Mouse (Mus musculus) heart, postnatal 4 days (tissue): ENCODE measurements around the gene Ptp4a2. TPM values are rescaled to one million over a fixed set of nuclear protein-coding genes. Genes with fewer than 3 reads are reported as not detected.
"Not testable (repeated sequence)": the region's sequence is repeated elsewhere in the genome, so short reads cannot be mapped to it uniquely, and the experiment has no call there.

Experiments used
- DNase-seq: peaks from one replicate; pipeline ENCODE4 v3.0.0; 2021
- total RNA-seq, 2 experiments: library from RNA; stranded (reverse); gene quantifications; 2 replicates each; pipeline ENCODE4 v1.2.3; 2021

Gene Ptp4a2
- 100 to 1,000 TPM; 293 to 301 TPM for total RNA-seq

GRCm38 (mm10) chr4:129810798-129811604 lies at the start of gene Ptp4a2:
Gene Ptp4a2 (plus strand): TSS chr4:129811219.
- peak; percentile 78 for DNase-seq

GRCm38 (mm10) chr4:129761606-129762005 lies 49.4 kb upstream of the Ptp4a2 start:
- DNase-seq = no peak

GRCm38 (mm10) chr4:129762496-129762895 lies 48.5 kb upstream of the Ptp4a2 start:
- DNase-seq = not testable (repeated sequence)

GRCm38 (mm10) chr4:129765351-129765750 lies 45.7 kb upstream of the Ptp4a2 start:
- DNase-seq = no peak

- no peak for DNase-seq
Observed at GRCm38 (mm10) chr4:129767782-129768181, 43.2 kb upstream of the Ptp4a2 start.

- DNase-seq = not testable (repeated sequence)
Observed at GRCm38 (mm10) chr4:129768742-129769141, 42.3 kb upstream of the Ptp4a2 start.

GRCm38 (mm10) chr4:129770600-129770999 lies 40.4 kb upstream of the Ptp4a2 start:
- DNase-seq = no peak

- no peak for DNase-seq
Observed at GRCm38 (mm10) chr4:129771314-129771671, 39.7 kb upstream of the Ptp4a2 start.

GRCm38 (mm10) chr4:129771672-129772521 lies 39.1 kb upstream of the Ptp4a2 start:
- DNase-seq = no peak

- DNase-seq = peak; percentile 51
Observed at GRCm38 (mm10) chr4:129781881-129782675, 28.9 kb upstream of the Ptp4a2 start.

GRCm38 (mm10) chr4:129782857-129783331 lies 28.1 kb upstream of the Ptp4a2 start:
- DNase-seq = no peak

- no peak for DNase-seq
Observed at GRCm38 (mm10) chr4:129783506-129783905, 27.5 kb upstream of the Ptp4a2 start.

GRCm38 (mm10) chr4:129785178-129785577 lies 25.8 kb upstream of the Ptp4a2 start:
- DNase-seq = peak; percentile 82

- DNase-seq = no peak
Observed at GRCm38 (mm10) chr4:129788693-129789092, 22.3 kb upstream of the Ptp4a2 start.

GRCm38 (mm10) chr4:129789635-129790034 lies 21.4 kb upstream of the Ptp4a2 start:
- DNase-seq = no peak

- DNase-seq = no peak
Observed at GRCm38 (mm10) chr4:129790475-129790874, 20.5 kb upstream of the Ptp4a2 start.

- no peak for DNase-seq
Observed at GRCm38 (mm10) chr4:129791399-129791798, 19.6 kb upstream of the Ptp4a2 start.

- no peak for DNase-seq
Observed at GRCm38 (mm10) chr4:129792666-129793202, 18.3 kb upstream of the Ptp4a2 start.

- DNase-seq = no peak
Observed at GRCm38 (mm10) chr4:129793713-129794329, 17.2 kb upstream of the Ptp4a2 start.

GRCm38 (mm10) chr4:129795151-129795860 lies 15.7 kb upstream of the Ptp4a2 start:
- peak; percentile 58 for DNase-seq

GRCm38 (mm10) chr4:129795861-129796260 lies 15.2 kb upstream of the Ptp4a2 start:
- no peak for DNase-seq
